Mouse (Mus musculus) erythroblast, embryonic 14.5 days (primary cell): ENCODE results near the gene Fbxo24. TPM values are rescaled to one million over a fixed set of nuclear protein-coding genes. Genes with fewer than 3 reads are reported as not detected.

Experiments
- H3K27me3 ChIP-seq: 2 replicates; pipeline ENCODE4 v1.6.1; 2012; ENCODE audit warnings: inconsistent platforms; ENCODE audit not compliant: control insufficient read depth
- H3K36me3 ChIP-seq: 2 replicates; pipeline ENCODE4 v1.6.1; 2012; ENCODE audit warnings: mild to moderate bottlenecking, inconsistent platforms; ENCODE audit not compliant: control insufficient read depth
- H3K4me1 ChIP-seq: 2 replicates; pipeline ENCODE4 v1.6.1; 2012; ENCODE audit warnings: inconsistent platforms; ENCODE audit not compliant: control insufficient read depth
- H3K4me3 ChIP-seq: replicated peaks from 2 replicates; pipeline ENCODE3; 2012; ENCODE audit warnings: moderate library complexity, mild to moderate bottlenecking, inconsistent platforms
- H3K9me3 ChIP-seq: 2 replicates; pipeline ENCODE4 v1.6.1; 2012; ENCODE audit warnings: low read length, inconsistent platforms, mixed read lengths; ENCODE audit not compliant: control insufficient read depth
- GATA1 ChIP-seq: IDR thresholded peaks from 2 replicates; pipeline ENCODE4 v1.6.1; 2012; ENCODE audit warnings: low read length, inconsistent platforms, mixed read lengths
- TAL1 ChIP-seq: IDR thresholded peaks from 3 replicates; pipeline ENCODE4 v1.6.1; 2012; ENCODE audit warnings: low read length, inconsistent platforms, mixed read lengths
- polyA plus RNA-seq: library from polyadenylated mRNA; stranded (reverse); fragments of >175 nt; gene quantifications from 2 replicates; pipeline ENCODE4 v1.2.3, GENCODE M21; 2012

Fbxo24 gene
- polyA plus RNA-seq, 1 experiment = not detected

DNA sequence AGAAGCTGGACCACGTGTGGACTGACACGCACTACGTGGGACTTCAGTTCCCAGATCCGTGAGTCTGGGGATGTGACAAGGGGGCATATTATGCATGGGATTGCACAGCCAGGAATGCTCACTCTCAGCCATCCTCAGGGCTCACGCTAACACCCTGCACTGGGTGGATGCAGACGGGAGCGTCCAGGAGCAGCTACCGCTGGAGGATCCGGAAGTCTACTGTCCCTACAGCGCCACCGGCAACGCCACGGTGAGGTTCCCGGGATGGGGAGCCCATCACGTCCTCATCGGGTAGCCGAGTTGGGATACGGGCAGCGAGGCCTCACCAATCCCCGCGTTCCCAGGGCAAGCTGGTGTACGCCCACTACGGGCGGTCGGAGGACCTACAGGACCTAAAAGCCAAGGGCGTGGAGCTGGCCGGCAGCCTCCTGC, 54.3 kb downstream of the Fbxo24 start:
- H3K9me3 ChIP-seq = no peaks in the 10 kb centered on the region
- H3K4me1 ChIP-seq = peaks cover 63% of the 10 kb centered on the region
- TF ChIP-seq TAL1 = no peak
- TF ChIP-seq GATA1 = no peak
- H3K36me3 ChIP-seq = peaks cover 79% of the 10 kb centered on the region
- H3K27me3 ChIP-seq = no peaks in the 10 kb centered on the region; the same call in 1 of the 2 replicates
- H3K4me3 ChIP-seq = peak overlapping the region; percentile 15

- peaks cover 46% of the 10 kb centered on the region for H3K36me3 ChIP-seq
- H3K4me1 ChIP-seq = peaks cover 74% of the 10 kb centered on the region
- H3K4me3 ChIP-seq = peak overlapping the region; percentile 91
- TF ChIP-seq TAL1 (peak; percentile 44; the same call in 2 of the 3 replicates), GATA1 (peak; percentile 79)
- H3K9me3 ChIP-seq = no peaks in the 10 kb centered on the region; the same call in 1 of the 2 replicates
- H3K27me3 ChIP-seq = no peaks in the 10 kb centered on the region; the same call in 1 of the 2 replicates
Observed at GRCm38 (mm10) chr5:137570691-137571586, 57.9 kb downstream of the Fbxo24 start.

- Histone ChIP-seq H3K27me3 (no peaks in the 10 kb centered on the region; the same call in 1 of the 2 replicates), H3K4me3 (peak overlapping the region; percentile 91), H3K4me1 (peaks cover 74% of the 10 kb centered on the region), H3K9me3 (no peaks in the 10 kb centered on the region; the same call in 1 of the 2 replicates), H3K36me3 (peaks cover 38% of the 10 kb centered on the region)
- TF ChIP-seq GATA1 (no peak), TAL1 (no peak)
Observed at GRCm38 (mm10) chr5:137570181-137570580, 58.6 kb downstream of the Fbxo24 start.

GRCm38 (mm10) chr5:137569665-137570064, 59.1 kb downstream of the Fbxo24 start, which contains the start of gene Tfr2:
Tfr2 (plus strand) TSS chr5:137569840.
- H3K36me3 ChIP-seq = peaks cover 33% of the 10 kb centered on the region
- TF ChIP-seq GATA1 (no peak), TAL1 (no peak)
- H3K4me3 ChIP-seq = peak within 1 kb of the TSS; percentile 91
- no peaks in the 10 kb centered on the region; the same call in 1 of the 2 replicates for H3K9me3 ChIP-seq
- H3K4me1 ChIP-seq = peaks cover 70% of the 10 kb centered on the region
- no peaks in the 10 kb centered on the region; the same call in 1 of the 2 replicates for H3K27me3 ChIP-seq

- no peaks in the 10 kb centered on the region; the same call in 1 of the 2 replicates for H3K9me3 ChIP-seq
- peaks cover 63% of the 10 kb centered on the region for H3K4me1 ChIP-seq
- TF ChIP-seq GATA1 (no peak), TAL1 (no peak)
- no peaks in the 10 kb centered on the region for H3K27me3 ChIP-seq
- peaks cover 27% of the 10 kb centered on the region for H3K36me3 ChIP-seq
- H3K4me3 ChIP-seq = peak overlapping the region; percentile 91
Observed at GRCm38 (mm10) chr5:137569031-137569430, 59.8 kb downstream of the Fbxo24 start.

DNA sequence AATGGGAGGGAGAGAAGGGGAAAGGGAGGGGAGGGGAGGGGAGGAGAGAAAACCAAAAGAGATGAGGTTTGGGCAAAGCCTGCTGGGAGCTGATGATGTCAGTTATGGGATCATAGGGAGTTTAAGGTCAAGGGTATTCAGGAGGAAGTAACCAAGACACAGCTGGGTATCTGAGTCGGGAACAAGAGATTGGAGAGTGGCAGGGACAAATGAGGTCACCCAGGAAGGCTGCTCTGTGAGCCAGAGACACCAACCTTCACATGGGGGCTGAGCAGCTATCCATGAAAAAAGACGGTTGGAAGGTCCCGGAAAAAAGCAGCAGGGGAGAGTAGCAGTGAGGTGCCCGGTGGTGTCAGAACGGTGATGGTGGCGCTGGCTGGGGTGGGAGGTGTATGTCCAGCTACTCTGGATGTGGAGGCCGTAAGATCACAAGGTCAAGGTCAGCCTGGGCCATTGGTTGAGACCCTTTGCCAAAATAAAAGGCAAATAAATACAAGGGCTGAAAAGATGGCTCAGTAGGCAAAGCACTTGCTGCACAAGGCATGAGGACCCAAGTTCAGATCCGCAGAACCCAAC, 60.5 kb downstream of the Fbxo24 start:
- H3K36me3 ChIP-seq = peaks cover 20% of the 10 kb centered on the region
- no peaks in the 10 kb centered on the region for H3K27me3 ChIP-seq
- peaks cover 59% of the 10 kb centered on the region for H3K4me1 ChIP-seq
- H3K4me3 ChIP-seq = no peak overlapping the region
- H3K9me3 ChIP-seq = no peaks in the 10 kb centered on the region; the same call in 1 of the 2 replicates
- TF ChIP-seq TAL1 = no peak
- no peak for TF ChIP-seq GATA1

- TF ChIP-seq GATA1 = no peak
- no peak for TF ChIP-seq TAL1
- Histone ChIP-seq H3K4me3 (no peak overlapping the region), H3K27me3 (peaks cover 8% of the 10 kb centered on the region), H3K9me3 (no peaks in the 10 kb centered on the region; the same call in 1 of the 2 replicates), H3K4me1 (peaks cover 42% of the 10 kb centered on the region), H3K36me3 (peaks cover 4% of the 10 kb centered on the region)
Observed at GRCm38 (mm10) chr5:137566416-137566815, 62.4 kb downstream of the Fbxo24 start.

GRCm38 (mm10) chr5:137565744-137566143, 63.1 kb downstream of the Fbxo24 start:
- H3K36me3 ChIP-seq = no peaks in the 10 kb centered on the region
- no peak overlapping the region for H3K4me3 ChIP-seq
- no peaks in the 10 kb centered on the region; the same call in 1 of the 2 replicates for H3K9me3 ChIP-seq
- TF ChIP-seq GATA1 (no peak), TAL1 (no peak)
- peaks cover 35% of the 10 kb centered on the region for H3K4me1 ChIP-seq
- H3K27me3 ChIP-seq = peaks cover 13% of the 10 kb centered on the region

- Histone ChIP-seq H3K4me1 (peaks cover 7% of the 10 kb centered on the region), H3K9me3 (no peaks in the 10 kb centered on the region), H3K27me3 (peaks cover 39% of the 10 kb centered on the region), H3K4me3 (no peak overlapping the region), H3K36me3 (no peaks in the 10 kb centered on the region)
- TF ChIP-seq TAL1 (no peak), GATA1 (no peak)
Observed at GRCm38 (mm10) chr5:137562965-137563364, 65.8 kb downstream of the Fbxo24 start.

Other genes starting within 250 kb of the Fbxo24 start
- gene Zan, start 151.9 kb downstream of the Fbxo24 start, polyA plus RNA-seq = under 0.01 TPM in 1 of 2 replicates, not detected in the other
- 7.1 and 9.3 TPM in 2 replicates for gene Pop7, start 126.5 kb downstream of the Fbxo24 start, polyA plus RNA-seq
- gene Gigyf1, start 110.5 kb downstream of the Fbxo24 start, polyA plus RNA-seq = 2.4 and 2.6 TPM in 2 replicates
- not detected in 2 replicates for gene Epo, start 95.8 kb downstream of the Fbxo24 start, polyA plus RNA-seq
- 59.2 and 65.3 TPM in 2 replicates for gene Gnb2, start 95.5 kb downstream of the Fbxo24 start, polyA plus RNA-seq
- not detected in 2 replicates for gene Actl6b, start 75.5 kb downstream of the Fbxo24 start, polyA plus RNA-seq
- 9.2 and 10.1 TPM in 2 replicates for gene Tfr2, start 59.2 kb downstream of the Fbxo24 start, polyA plus RNA-seq
- 105 and 109 TPM in 2 replicates for gene Mospd3, start 27.9 kb downstream of the Fbxo24 start, polyA plus RNA-seq
- gene Pcolce, start 15.2 kb downstream of the Fbxo24 start, polyA plus RNA-seq = 0.10 and 0.22 TPM in 2 replicates
- 6.3 and 7.1 TPM in 2 replicates for gene Lrch4, start 119 bp upstream of the Fbxo24 start, polyA plus RNA-seq
- 3.8 and 3.9 TPM in 2 replicates for gene Gm20605, start 173 bp upstream of the Fbxo24 start, polyA plus RNA-seq
- gene Sap25, start 12.3 kb upstream of the Fbxo24 start, polyA plus RNA-seq = 5.9 and 11.5 TPM in 2 replicates
- gene Irs3, start 16.7 kb upstream of the Fbxo24 start, polyA plus RNA-seq = 0.02 TPM in 1 of 2 replicates, not detected in the other
- gene Agfg2, start 55.7 kb upstream of the Fbxo24 start, polyA plus RNA-seq = 17.1 and 20.4 TPM in 2 replicates
- 0.97 and 1.2 TPM in 2 replicates for gene Nyap1, start 112.6 kb upstream of the Fbxo24 start, polyA plus RNA-seq
- gene Tsc22d4, start 116.7 kb upstream of the Fbxo24 start, polyA plus RNA-seq = 53.9 and 58.8 TPM in 2 replicates
- 16.1 TPM in 2 replicates for gene Ppp1r35, start 149.8 kb upstream of the Fbxo24 start, polyA plus RNA-seq
- gene Mepce, start 158.7 kb upstream of the Fbxo24 start, polyA plus RNA-seq = 17.1 and 18.2 TPM in 2 replicates
- gene Zcwpw1, start 158.8 kb upstream of the Fbxo24 start, polyA plus RNA-seq = 0.04 and 0.05 TPM in 2 replicates
- gene Pilra, start 207.3 kb upstream of the Fbxo24 start, polyA plus RNA-seq = 0.03 TPM in 1 of 2 replicates, not detected in the other
- gene Pilrb1, start 229.1 kb upstream of the Fbxo24 start, polyA plus RNA-seq = 0.05 TPM in 1 of 2 replicates, not detected in the other
- not detected in 2 replicates for gene Pilrb2, start 242.8 kb upstream of the Fbxo24 start, polyA plus RNA-seq